In the genomic region with DNA sequence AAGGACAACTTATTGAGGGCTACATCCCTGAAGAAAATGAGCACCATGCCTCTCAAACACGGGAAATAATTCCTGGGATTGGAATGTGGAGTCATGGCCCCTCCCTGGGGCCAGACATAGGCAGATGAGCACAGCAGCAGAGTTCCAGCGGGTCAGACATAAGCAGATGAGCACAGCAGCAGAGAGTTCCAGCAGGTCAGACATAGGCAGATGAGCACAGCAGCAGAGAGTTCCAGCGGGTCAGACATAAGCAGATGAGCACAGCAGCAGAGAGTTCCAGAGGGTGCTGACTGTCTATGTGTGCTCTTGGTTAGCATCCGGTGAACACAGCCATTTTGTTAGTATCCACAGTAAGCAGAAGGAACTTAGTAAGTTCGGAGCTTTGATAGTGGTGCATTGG, we compare ENCODE assay signal across 20 mouse cellular contexts.
A peak's percentile ranks its signal among the peaks of the same experiment; 100 is the strongest.
DNase-seq lines count a peak whose midpoint lies in the region; ATAC-seq and TF ChIP-seq lines count a peak whose summit lies in the region.
"Had no signal": no experiment of that assay in that cellular context is flagged by ENCODE, and none has a peak within 500 bp of the region (broad histone marks: within the 10 kb centered on the region; RNA-seq: fewer than 3 reads in every experiment).

No protein-coding gene starts in this region.

- H3K4me1 ChIP-seq in heart, postnatal 0 days (ENCODE audit: control insufficient read depth, insufficient read depth) = no peaks in the 10 kb centered on the region
- H3K4me1 ChIP-seq in heart, embryonic 12.5 days (replicated peaks) = no peaks in the 10 kb centered on the region
- no peaks in the 10 kb centered on the region for H3K4me1 ChIP-seq in neural tube, embryonic 14.5 days (ENCODE audit: control insufficient read depth, insufficient read depth, low read length)
- no peaks in the 10 kb centered on the region for H3K4me1 ChIP-seq in neural tube, embryonic 15.5 days
- no peaks in the 10 kb centered on the region for H3K4me1 ChIP-seq in forebrain, embryonic 13.5 days
- H3K4me1 ChIP-seq: embryonic facial prominence, embryonic 13.5 days; forebrain, embryonic 12.5 days; hindbrain, embryonic 15.5 days had no signal

- no peaks in the 10 kb centered on the region for H3K36me3 ChIP-seq in heart, postnatal 0 days (replicated peaks; ENCODE audit: control insufficient read depth, insufficient read depth, low read length)
- H3K36me3 ChIP-seq in heart, embryonic 12.5 days = no peaks in the 10 kb centered on the region
- H3K36me3 ChIP-seq in neural tube, embryonic 14.5 days (ENCODE audit: control insufficient read depth, insufficient read depth, low read length) = no peaks in the 10 kb centered on the region
- H3K36me3 ChIP-seq in neural tube, embryonic 15.5 days = no peaks in the 10 kb centered on the region
- no peaks in the 10 kb centered on the region for H3K36me3 ChIP-seq in forebrain, embryonic 13.5 days (ENCODE audit: poor library complexity, severe bottlenecking)
- H3K36me3 ChIP-seq: embryonic facial prominence, embryonic 13.5 days; forebrain, embryonic 12.5 days; hindbrain, embryonic 15.5 days had no signal

- no peaks in the 10 kb centered on the region for H3K9me3 ChIP-seq in heart, postnatal 0 days (replicated peaks; ENCODE audit: control insufficient read depth, low read length)
- H3K9me3 ChIP-seq in heart, embryonic 12.5 days (replicated peaks) = 0 out of 2 replicates have a peak, but pooled peaks cover 6% of the 10 kb centered on the region
- H3K9me3 ChIP-seq in neural tube, embryonic 14.5 days (ENCODE audit: control insufficient read depth, low read length) = no peaks in the 10 kb centered on the region
- H3K9me3 ChIP-seq in neural tube, embryonic 15.5 days (replicated peaks) = no peaks in the 10 kb centered on the region
- H3K9me3 ChIP-seq in forebrain, embryonic 13.5 days (replicated peaks) = no peaks in the 10 kb centered on the region
- H3K9me3 ChIP-seq: forebrain, embryonic 12.5 days; hindbrain, embryonic 15.5 days had no signal

- no peak overlapping the region for H3K27ac ChIP-seq in heart, postnatal 0 days (ENCODE audit: low read depth)
- no peak overlapping the region for H3K27ac ChIP-seq in heart, embryonic 12.5 days (ENCODE audit: poor library complexity, severe bottlenecking)
- H3K27ac ChIP-seq in neural tube, embryonic 14.5 days (ENCODE audit: low read depth, low read length) = no peak overlapping the region
- no peak overlapping the region for H3K27ac ChIP-seq in neural tube, embryonic 15.5 days (replicated peaks)
- no peak overlapping the region for H3K27ac ChIP-seq in forebrain, embryonic 13.5 days
- H3K27ac ChIP-seq: embryonic facial prominence, embryonic 13.5 days; forebrain, embryonic 12.5 days; heart, adult 2 months; hindbrain, embryonic 15.5 days had no signal

- peak; percentile 7 for DNase-seq in heart, postnatal 0 days (ENCODE audit: low spot score)
- DNase-seq in ZHBTc4 (ENCODE audit: low read depth, low spot score) = peak; percentile 61
- no peak for DNase-seq in thymus, postnatal 25 days
- no peak for DNase-seq in natural killer cell, adult 2 months (ENCODE audit: low spot score in 2 of 2)
- DNase-seq: adrenal gland, adult 8-10 months; adrenal gland, postnatal 36 days; cerebellum, adult 2 months; cerebellum, postnatal 10 days; forebrain, postnatal 0 days; gastrocnemius, postnatal 14 days; heart, adult 2 months; heart, postnatal 36 days had no signal

- TF ChIP-seq EP300 in heart, postnatal 0 days (IDR thresholded peaks at IDR 0.05; ENCODE audit: low read depth) = no peak

- no peak overlapping the region for H3K4me3 ChIP-seq in heart, postnatal 0 days (ENCODE audit: low read depth, low read length)
- no peak overlapping the region for H3K4me3 ChIP-seq in heart, embryonic 12.5 days
- no peak overlapping the region for H3K4me3 ChIP-seq in neural tube, embryonic 14.5 days (ENCODE audit: low read depth, low read length)
- no peak overlapping the region for H3K4me3 ChIP-seq in neural tube, embryonic 15.5 days (replicated peaks)
- no peak overlapping the region for H3K4me3 ChIP-seq in forebrain, embryonic 13.5 days
- H3K4me3 ChIP-seq: embryonic facial prominence, embryonic 13.5 days; forebrain, embryonic 12.5 days; heart, adult 2 months; hindbrain, embryonic 15.5 days had no signal

- no peak overlapping the region for H3K9ac ChIP-seq in heart, postnatal 0 days (replicated peaks; ENCODE audit: low read depth, low read length)
- H3K9ac ChIP-seq in heart, embryonic 12.5 days = no peak overlapping the region
- H3K9ac ChIP-seq in neural tube, embryonic 14.5 days (replicated peaks; ENCODE audit: low read depth, low read length) = no peak overlapping the region
- H3K9ac ChIP-seq in neural tube, embryonic 15.5 days (replicated peaks) = no peak overlapping the region
- H3K9ac ChIP-seq in forebrain, embryonic 13.5 days = no peak overlapping the region
- H3K9ac ChIP-seq: embryonic facial prominence, embryonic 13.5 days; forebrain, embryonic 12.5 days; forebrain, postnatal 0 days; hindbrain, embryonic 15.5 days had no signal

- 69% methylated on average over 5 of the region's 5 CpGs for WGBS in heart, postnatal 0 days
- WGBS in heart, embryonic 12.5 days = 74% methylated on average over 5 of the region's 5 CpGs
- 83% methylated on average over 5 of the region's 5 CpGs for WGBS in neural tube, embryonic 14.5 days
- WGBS in neural tube, embryonic 15.5 days = 85% methylated on average over 5 of the region's 5 CpGs
- 77% methylated on average over 5 of the region's 5 CpGs for WGBS in forebrain, embryonic 13.5 days

- no peak for TF ChIP-seq CTCF in heart, postnatal 0 days (IDR thresholded peaks at IDR 0.05; ENCODE audit: low read depth)

- no peaks in the 10 kb centered on the region for H3K27me3 ChIP-seq in heart, postnatal 0 days (ENCODE audit: control insufficient read depth, insufficient read depth, low read length)
- no peaks in the 10 kb centered on the region for H3K27me3 ChIP-seq in heart, embryonic 12.5 days (replicated peaks)
- no peaks in the 10 kb centered on the region for H3K27me3 ChIP-seq in neural tube, embryonic 14.5 days (ENCODE audit: control insufficient read depth, insufficient read depth, low read length)
- no peaks in the 10 kb centered on the region for H3K27me3 ChIP-seq in neural tube, embryonic 15.5 days (replicated peaks)
- H3K27me3 ChIP-seq in forebrain, embryonic 13.5 days = no peaks in the 10 kb centered on the region
- H3K27me3 ChIP-seq: embryonic facial prominence, embryonic 13.5 days; forebrain, embryonic 12.5 days; hindbrain, embryonic 15.5 days had no signal

- H3K4me2 ChIP-seq in heart, postnatal 0 days (ENCODE audit: low read depth, low read length) = no peak overlapping the region
- no peak overlapping the region for H3K4me2 ChIP-seq in heart, embryonic 12.5 days
- no peak overlapping the region for H3K4me2 ChIP-seq in neural tube, embryonic 14.5 days (ENCODE audit: low read depth, low read length)
- no peak overlapping the region for H3K4me2 ChIP-seq in neural tube, embryonic 15.5 days
- H3K4me2 ChIP-seq in forebrain, embryonic 13.5 days = no peak overlapping the region
- H3K4me2 ChIP-seq: embryonic facial prominence, embryonic 13.5 days; forebrain, embryonic 12.5 days; heart, embryonic 11.5 days; hindbrain, embryonic 15.5 days had no signal

- ATAC-seq in heart, postnatal 0 days (ENCODE audit: insufficient read depth, low read depth) = no peak
- ATAC-seq in heart, embryonic 12.5 days (ENCODE audit: insufficient number of reproducible peaks, low FRiP score) = no peak
- ATAC-seq in neural tube, embryonic 14.5 days (ENCODE audit: low read depth) = 0 out of 2 replicates have a peak, but pooled peaks have one; percentile 17
- ATAC-seq in neural tube, embryonic 15.5 days (ENCODE audit: low FRiP score) = no peak
- ATAC-seq in forebrain, embryonic 13.5 days = no peak
- ATAC-seq: forebrain, postnatal 0 days had no signal

Comparison
In these comparisons a context has a peak if more than half of its experiments do, and no peak if none do; other contexts are left out.
1. DNase-seq: peak in heart, postnatal 0 days (single experiment) and ZHBTc4 (single experiment); none in thymus, postnatal 25 days (single experiment) and natural killer cell, adult 2 months (0 of 2).